In genomic region chr10:80261585-80261968, GRCm38 (mm10) we compare ENCODE assay signal across 8 mouse cellular contexts. TPM values are rescaled to one million over a fixed set of nuclear protein-coding genes. Genes with fewer than 3 reads are reported as not detected.
DNase-seq lines count a peak whose midpoint lies in the region; ATAC-seq and TF ChIP-seq lines count a peak whose summit lies in the region.

No protein-coding gene starts in this region.

- intact Hi-C loops in left cerebral cortex, postnatal 36 days (cut with DNase I) = no loop called here

- peaks cover 36% of the 10 kb centered on the region for H3K4me1 ChIP-seq in embryonic facial prominence, embryonic 12.5 days
- peaks cover 7% of the 10 kb centered on the region; the same call in 1 of the 2 replicates for H3K4me1 ChIP-seq in intestine, postnatal 0 days (replicated peaks; ENCODE audit: control insufficient read depth, insufficient read depth, low read length)
- H3K4me1 ChIP-seq in midbrain, embryonic 10.5 days = peaks cover 69% of the 10 kb centered on the region

- DNase-seq in 3134 (ENCODE audit: extremely low read depth, insufficient read length, low spot score) = peak; percentile 96
- peak; percentile 97 for DNase-seq in adrenal gland, postnatal 25 days
- DNase-seq in left cerebral cortex, postnatal 36 days (ENCODE audit: low spot score in 2 of 2) = peak; percentile 84 to 88
- DNase-seq in midbrain, embryonic 10.5 days (ENCODE audit: low spot score) = peak; percentile 91
- peak; percentile 85 for DNase-seq in spleen, adult 12 weeks (ENCODE audit: low spot score)

- peak overlapping the region; percentile 97 for H3K27ac ChIP-seq in embryonic facial prominence, embryonic 12.5 days
- peak overlapping the region; percentile 93 for H3K27ac ChIP-seq in intestine, postnatal 0 days (ENCODE audit: low read depth, low read length)
- H3K27ac ChIP-seq in midbrain, embryonic 10.5 days (replicated peaks) = peak overlapping the region; percentile 91

- peak; percentile 50 for ATAC-seq in embryonic facial prominence, embryonic 12.5 days (ENCODE audit: insufficient number of reproducible peaks, insufficient read depth, low FRiP score, low TSS enrichment)
- peak; percentile 69 for ATAC-seq in granulocyte monocyte progenitor cell, adult 5-6 weeks (replicated peaks; ENCODE audit: poor library complexity, severe bottlenecking)
- peak; percentile 73 for ATAC-seq in intestine, postnatal 0 days

- peak overlapping the region; percentile 57 for H3K4me3 ChIP-seq in embryonic facial prominence, embryonic 12.5 days
- H3K4me3 ChIP-seq in intestine, postnatal 0 days (ENCODE audit: low read depth, low read length) = peak overlapping the region; percentile 45
- peak overlapping the region; percentile 63 for H3K4me3 ChIP-seq in midbrain, embryonic 10.5 days

- 1% methylated on average over 14 of the region's 14 CpGs for WGBS in embryonic facial prominence, embryonic 12.5 days
- WGBS in intestine, postnatal 0 days = under 1% methylated on average over 14 of the region's 14 CpGs
- 0% methylated on average over 14 of the region's 14 CpGs for WGBS in midbrain, embryonic 10.5 days

- no peaks in the 10 kb centered on the region for H3K27me3 ChIP-seq in embryonic facial prominence, embryonic 12.5 days
- H3K27me3 ChIP-seq in intestine, postnatal 0 days (replicated peaks; ENCODE audit: control insufficient read depth, insufficient read depth, low read length) = no peaks in the 10 kb centered on the region
- no peaks in the 10 kb centered on the region for H3K27me3 ChIP-seq in midbrain, embryonic 10.5 days (ENCODE audit: low read depth, poor library complexity, severe bottlenecking)

- no peaks in the 10 kb centered on the region for H3K9me3 ChIP-seq in embryonic facial prominence, embryonic 12.5 days
- no peaks in the 10 kb centered on the region for H3K9me3 ChIP-seq in intestine, postnatal 0 days (ENCODE audit: control insufficient read depth)
- no peaks in the 10 kb centered on the region for H3K9me3 ChIP-seq in midbrain, embryonic 10.5 days (replicated peaks)

- peak overlapping the region; percentile 67; the same call in 1 of the 2 replicates for H3K9ac ChIP-seq in embryonic facial prominence, embryonic 12.5 days
- peak overlapping the region; percentile 54 for H3K9ac ChIP-seq in intestine, postnatal 0 days (ENCODE audit: low read depth, low read length)

- peaks cover 24% of the 10 kb centered on the region for H3K36me3 ChIP-seq in embryonic facial prominence, embryonic 12.5 days
- peaks cover 25% of the 10 kb centered on the region; the same call in 1 of the 2 replicates for H3K36me3 ChIP-seq in intestine, postnatal 0 days (ENCODE audit: control insufficient read depth, insufficient read depth)
- peaks cover 30% of the 10 kb centered on the region for H3K36me3 ChIP-seq in midbrain, embryonic 10.5 days

- no peak for TF ChIP-seq CTCF in intestine, postnatal 0 days (IDR thresholded peaks at IDR 0.05; ENCODE audit: low read depth)

- peak overlapping the region; percentile 89 for H3K4me2 ChIP-seq in embryonic facial prominence, embryonic 12.5 days (replicated peaks)
- peak overlapping the region; percentile 95 for H3K4me2 ChIP-seq in intestine, postnatal 0 days (replicated peaks; ENCODE audit: low read depth)

RNA-seq across cellular contexts. Expression of gene Dazap1, which starts 0.3 kb away (rescaled TPM):
- total RNA-seq in adrenal gland, postnatal 25 days (2021) = 111 and 117 TPM in 2 replicates
- polyA plus RNA-seq in embryonic facial prominence, embryonic 12.5 days (2016; fragmentation: Nextera tagmentation; extraction: Ambion mirVana) = 70.7 and 71.8 TPM in 2 replicates
- total RNA-seq in granulocyte monocyte progenitor cell, adult 5-6 weeks (2014; fragmentation: Nextera tagmentation) = 128 and 145 TPM in 2 replicates
- total RNA-seq in granulocyte monocyte progenitor cell, adult 5-6 weeks (2017) = 154 and 157 TPM in 2 replicates
- polyA plus RNA-seq in intestine, postnatal 0 days (2015; fragmentation: Nextera tagmentation; extraction: Ambion mirVana) = 26.6 and 29.0 TPM in 2 replicates
- total RNA-seq in left cerebral cortex, postnatal 36 days (2021) = 10 to 100 TPM; 71.7 to 99.0 TPM
- 43.7 and 50.6 TPM in 2 replicates for polyA plus RNA-seq in midbrain, embryonic 10.5 days (2016; fragmentation: Nextera tagmentation; extraction: Ambion mirVana)

RNA-seq across cellular contexts. Expression of gene Gamt, which starts 0.8 kb away (rescaled TPM):
- total RNA-seq in adrenal gland, postnatal 25 days (2021) = 326 and 398 TPM in 2 replicates
- 33.8 and 38.6 TPM in 2 replicates for polyA plus RNA-seq in embryonic facial prominence, embryonic 12.5 days (2016; fragmentation: Nextera tagmentation; extraction: Ambion mirVana)
- total RNA-seq in granulocyte monocyte progenitor cell, adult 5-6 weeks (2014; fragmentation: Nextera tagmentation) = 4.8 and 6.9 TPM in 2 replicates
- total RNA-seq in granulocyte monocyte progenitor cell, adult 5-6 weeks (2017) = 3.1 and 5.7 TPM in 2 replicates
- polyA plus RNA-seq in intestine, postnatal 0 days (2015; fragmentation: Nextera tagmentation; extraction: Ambion mirVana) = 30.1 and 37.2 TPM in 2 replicates
- total RNA-seq in left cerebral cortex, postnatal 36 days (2021) = 10 to 100 TPM; 22.5 to 43.9 TPM
- polyA plus RNA-seq in midbrain, embryonic 10.5 days (2016; fragmentation: Nextera tagmentation; extraction: Ambion mirVana) = 32.5 and 35.5 TPM in 2 replicates

RNA-seq across cellular contexts. Expression of gene Ndufs7, which starts 12.7 kb away (rescaled TPM):
- total RNA-seq in adrenal gland, postnatal 25 days (2021) = 238 and 243 TPM in 2 replicates
- 260 and 269 TPM in 2 replicates for polyA plus RNA-seq in embryonic facial prominence, embryonic 12.5 days (2016; fragmentation: Nextera tagmentation; extraction: Ambion mirVana)
- total RNA-seq in granulocyte monocyte progenitor cell, adult 5-6 weeks (2014; fragmentation: Nextera tagmentation) = 109 and 191 TPM in 2 replicates
- 97.9 and 124 TPM in 2 replicates for total RNA-seq in granulocyte monocyte progenitor cell, adult 5-6 weeks (2017)
- 584 and 605 TPM in 2 replicates for polyA plus RNA-seq in intestine, postnatal 0 days (2015; fragmentation: Nextera tagmentation; extraction: Ambion mirVana)
- 100 to 1,000 TPM; 185 to 213 TPM for total RNA-seq in left cerebral cortex, postnatal 36 days (2021)
- 288 and 314 TPM in 2 replicates for polyA plus RNA-seq in midbrain, embryonic 10.5 days (2016; fragmentation: Nextera tagmentation; extraction: Ambion mirVana)

RNA-seq across cellular contexts. Expression of gene Rps15, which starts 30.7 kb away (rescaled TPM):
- total RNA-seq in adrenal gland, postnatal 25 days (2021) = 1,145 and 1,195 TPM in 2 replicates
- polyA plus RNA-seq in embryonic facial prominence, embryonic 12.5 days (2016; fragmentation: Nextera tagmentation; extraction: Ambion mirVana) = 851 and 902 TPM in 2 replicates
- total RNA-seq in granulocyte monocyte progenitor cell, adult 5-6 weeks (2014; fragmentation: Nextera tagmentation) = 3,725 and 3,829 TPM in 2 replicates
- 2,646 and 2,810 TPM in 2 replicates for total RNA-seq in granulocyte monocyte progenitor cell, adult 5-6 weeks (2017)
- polyA plus RNA-seq in intestine, postnatal 0 days (2015; fragmentation: Nextera tagmentation; extraction: Ambion mirVana) = 708 and 727 TPM in 2 replicates
- total RNA-seq in left cerebral cortex, postnatal 36 days (2021) = 100 to 1,000 TPM; 799 to 946 TPM
- 889 and 1,053 TPM in 2 replicates for polyA plus RNA-seq in midbrain, embryonic 10.5 days (2016; fragmentation: Nextera tagmentation; extraction: Ambion mirVana)

RNA-seq across cellular contexts. Expression of gene Apc2, which starts 34.2 kb away (rescaled TPM):
- 1.4 and 3.2 TPM in 2 replicates for total RNA-seq in adrenal gland, postnatal 25 days (2021)
- 18.3 and 21.7 TPM in 2 replicates for polyA plus RNA-seq in embryonic facial prominence, embryonic 12.5 days (2016; fragmentation: Nextera tagmentation; extraction: Ambion mirVana)
- not detected in 2 replicates for total RNA-seq in granulocyte monocyte progenitor cell, adult 5-6 weeks (2014; fragmentation: Nextera tagmentation)
- not detected in 2 replicates for total RNA-seq in granulocyte monocyte progenitor cell, adult 5-6 weeks (2017)
- 1.1 and 1.6 TPM in 2 replicates for polyA plus RNA-seq in intestine, postnatal 0 days (2015; fragmentation: Nextera tagmentation; extraction: Ambion mirVana)
- total RNA-seq in left cerebral cortex, postnatal 36 days (2021) = 100 to 1,000 TPM; 105 to 116 TPM
- 28.3 and 61.6 TPM in 2 replicates for polyA plus RNA-seq in midbrain, embryonic 10.5 days (2016; fragmentation: Nextera tagmentation; extraction: Ambion mirVana)

Comparison
In these comparisons a context has a peak if more than half of its experiments do, and no peak if none do; other contexts are left out.
1. Peak in every context shown above with its lines: DNase-seq, ATAC-seq, H3K4me3 ChIP-seq and H3K27ac ChIP-seq.